Mouse (Mus musculus) heart, adult 11 months (tissue): ENCODE measurements around the gene Nudcd3.

Source experiments
- DNase-seq: peaks from one replicate; pipeline ENCODE4 v3.0.0; 2022

The Nudcd3 gene

GRCm38 (mm10) chr11:6061891-6062290 is 138.3 kb downstream of the Nudcd3 start:
- DNase-seq: no peak

- no peak for DNase-seq
These were observed 141.1 kb downstream of the Nudcd3 start for GRCm38 (mm10) chr11:6059162-6059561.
